Mouse (Mus musculus) liver, adult (tissue): Measurements from ENCODE around the gene Thbs1.

ENCODE experiments used
- GATA4 ChIP-seq: IDR thresholded peaks from 2 replicates; pipeline ENCODE4 v1.6.1; 2014; ENCODE audit warnings: mild to moderate bottlenecking, low read length; ENCODE audit not compliant: insufficient replicate concordance

Thbs1 gene

GRCm38 (mm10) chr2:118111488-118112131, at the start of gene Thbs1:
Thbs1 (plus strand) TSS chr2:118111876.
- TF ChIP-seq GATA4, result no peak

GRCm38 (mm10) chr2:118064121-118064764, 47.4 kb upstream of the Thbs1 start:
- TF ChIP-seq GATA4, result no peak

DNA sequence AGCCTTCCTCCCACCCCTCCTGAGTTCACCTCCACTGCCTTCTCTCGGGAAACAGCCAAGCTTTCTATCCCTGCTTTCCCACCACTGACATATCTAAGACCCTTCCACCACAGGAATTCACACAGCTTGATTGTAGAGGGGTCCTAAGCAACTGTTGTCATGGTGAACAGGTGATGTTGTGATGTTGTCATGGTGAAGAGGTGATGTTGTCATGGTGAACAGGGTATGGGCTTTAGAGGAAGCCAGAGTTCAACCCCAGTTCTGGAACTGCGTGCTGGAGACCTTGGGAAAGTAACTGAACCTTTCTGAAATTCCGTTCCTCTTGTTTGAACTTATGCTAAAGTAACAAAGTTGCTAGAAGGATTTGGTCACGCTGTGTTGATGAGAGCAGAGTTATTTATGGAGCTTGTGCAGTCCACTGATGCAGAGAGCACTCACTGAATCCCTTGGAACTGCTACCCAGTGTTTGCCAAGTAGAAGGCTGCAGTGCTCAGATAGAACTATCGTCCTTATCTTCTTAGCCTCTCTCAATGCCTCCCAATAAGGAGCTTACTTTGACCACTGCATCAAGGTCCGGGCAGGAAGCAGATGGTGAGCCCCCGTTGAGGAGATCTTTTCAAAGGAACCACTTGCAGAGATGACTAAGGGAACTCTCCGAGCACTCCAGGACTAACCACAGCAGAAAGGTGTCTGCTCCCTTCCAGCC, 45.5 kb upstream of the Thbs1 start:
- TF ChIP-seq GATA4, result no peak

- no peak for TF ChIP-seq GATA4
These were observed 41.7 kb upstream of the Thbs1 start for GRCm38 (mm10) chr2:118069975-118070374.

GRCm38 (mm10) chr2:118072811-118073372, 38.8 kb upstream of the Thbs1 start:
- TF ChIP-seq GATA4, result no peak

DNA sequence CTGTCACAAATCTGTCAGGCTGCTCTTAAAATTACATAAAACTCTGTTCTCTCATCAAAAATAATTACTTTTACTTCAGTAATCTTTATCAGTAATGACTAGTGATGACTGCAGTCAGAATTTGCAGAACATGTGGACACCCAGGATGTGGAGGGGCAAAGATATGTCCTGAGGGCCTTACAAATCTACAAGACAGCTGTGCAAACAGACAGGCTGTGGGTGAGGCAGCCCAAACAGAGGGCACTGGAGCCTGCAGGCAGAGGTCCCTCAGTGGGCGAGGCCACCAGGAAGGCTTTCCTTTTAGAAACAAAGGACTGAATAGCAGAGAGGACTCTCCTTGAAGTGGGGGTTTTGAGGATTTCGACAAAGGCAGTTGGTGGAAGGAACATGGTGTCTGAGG, 37.6 kb upstream of the Thbs1 start:
- no peak for TF ChIP-seq GATA4

DNA sequence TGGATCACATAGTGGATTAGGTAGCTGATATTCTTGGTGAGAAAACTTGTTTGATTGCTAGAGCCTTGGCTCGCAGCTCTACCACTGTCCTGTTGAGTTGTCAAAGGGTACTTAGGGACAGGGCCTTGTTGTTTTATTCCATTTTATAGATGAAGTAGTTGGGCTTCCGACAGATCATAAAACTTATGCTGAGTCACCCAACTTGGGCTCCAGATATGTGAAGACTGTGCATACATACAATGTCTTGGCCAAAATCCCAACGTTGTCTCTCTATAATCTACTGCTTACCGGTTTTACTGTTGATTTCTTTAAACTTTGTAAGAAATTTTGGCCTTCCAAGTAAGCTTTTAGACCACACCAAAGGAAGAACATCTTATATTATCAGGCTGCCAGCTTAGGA, 36.5 kb upstream of the Thbs1 start:
- TF ChIP-seq GATA4, result no peak

DNA sequence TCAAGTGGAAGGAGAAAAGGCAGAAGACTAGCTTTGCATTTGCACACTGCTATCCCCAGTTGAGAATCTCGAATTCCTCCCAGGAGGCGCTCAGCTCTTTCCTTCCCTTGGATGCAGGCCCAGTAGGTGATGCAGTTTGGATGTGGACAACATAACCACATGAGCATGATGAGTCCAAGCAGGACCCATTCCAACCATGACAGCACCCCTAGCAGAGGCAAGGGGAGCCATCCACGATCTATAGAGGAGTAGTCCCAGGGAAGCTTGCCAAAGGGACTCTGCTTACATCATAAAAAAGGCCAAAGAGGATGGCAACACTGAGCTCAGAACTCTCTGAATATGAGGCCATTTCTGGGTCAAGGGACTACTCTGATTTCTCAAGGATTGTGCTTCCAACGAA, 32.5 kb upstream of the Thbs1 start:
- TF ChIP-seq GATA4, result no peak

DNA sequence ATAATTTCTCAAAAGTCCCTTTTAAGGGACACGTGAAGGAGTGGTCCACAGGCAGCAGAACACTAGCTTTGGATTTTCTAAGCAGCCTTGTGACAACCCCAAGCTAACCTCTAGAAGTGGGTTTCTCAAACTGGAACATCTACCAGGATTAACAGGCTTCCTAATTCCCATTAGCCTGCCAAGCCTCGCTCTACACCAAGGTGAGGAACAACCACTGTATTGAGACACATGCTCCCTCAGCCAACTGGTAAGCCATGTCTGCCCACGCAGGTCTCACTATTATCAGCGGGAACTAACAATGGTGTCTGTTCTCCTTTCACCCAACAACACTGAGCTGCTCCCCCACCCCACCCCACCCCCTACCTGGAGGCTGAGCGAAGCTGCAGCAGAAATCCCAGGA, 30.1 kb upstream of the Thbs1 start:
- no peak for TF ChIP-seq GATA4

- TF ChIP-seq GATA4, result no peak
These were observed 28.0 kb upstream of the Thbs1 start for GRCm38 (mm10) chr2:118083652-118084051.

GRCm38 (mm10) chr2:118084693-118085092, 27.0 kb upstream of the Thbs1 start:
- no peak for TF ChIP-seq GATA4

- TF ChIP-seq GATA4, result no peak
These were observed 26.0 kb upstream of the Thbs1 start for GRCm38 (mm10) chr2:118085647-118086046.

DNA sequence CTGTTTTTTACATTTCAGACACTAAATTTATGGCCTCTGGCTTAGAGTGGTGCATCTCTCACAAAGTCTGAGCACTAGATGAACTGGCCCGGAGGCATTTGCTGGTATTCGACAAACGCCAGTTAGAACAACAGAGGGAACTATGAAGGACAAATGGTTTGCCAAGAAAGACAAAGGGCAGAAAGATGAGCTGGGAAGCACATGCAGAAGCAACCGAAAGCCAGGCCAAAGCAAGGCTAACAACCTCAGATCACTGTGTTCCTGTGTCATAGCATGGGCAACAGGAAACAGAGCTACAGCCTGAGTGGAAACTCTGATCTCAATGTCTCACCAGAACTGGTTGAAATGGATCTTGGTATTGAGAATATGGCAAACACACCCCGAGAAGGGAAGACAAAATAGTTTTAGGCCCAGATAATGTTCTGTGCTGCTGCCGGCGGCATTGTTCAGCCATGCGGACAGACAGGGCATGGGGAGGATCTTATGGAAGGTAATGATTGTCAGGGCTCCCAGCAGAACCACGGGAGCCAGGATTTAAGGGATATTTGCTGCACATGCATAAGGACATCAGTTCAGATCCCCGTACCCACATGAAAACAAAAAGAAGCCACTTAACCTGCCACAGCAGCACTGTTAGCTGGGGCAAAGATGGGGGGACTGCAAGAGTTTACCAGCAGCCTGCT, 24.5 kb upstream of the Thbs1 start:
- TF ChIP-seq GATA4, result no peak

DNA sequence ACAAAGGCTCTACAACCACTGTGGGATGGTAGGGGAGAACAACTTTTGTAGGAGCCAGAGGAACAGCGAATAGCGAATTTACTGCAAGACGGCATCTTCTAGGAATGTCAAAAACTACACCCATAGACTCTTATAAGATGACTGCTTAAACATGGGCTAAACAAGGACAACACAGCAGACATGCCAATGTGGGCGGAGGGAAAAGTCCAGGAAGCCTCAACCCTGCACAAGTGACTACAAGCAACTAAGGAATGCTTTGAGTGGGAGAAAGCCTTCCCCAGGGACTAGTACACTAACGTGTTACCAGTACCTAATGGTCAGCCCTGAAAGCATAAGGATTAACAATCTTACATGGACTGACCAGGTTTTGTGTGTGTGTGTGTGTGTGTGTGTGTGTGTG, 20.4 kb upstream of the Thbs1 start:
- no peak for TF ChIP-seq GATA4

- TF ChIP-seq GATA4, result no peak
These were observed 12.6 kb upstream of the Thbs1 start for GRCm38 (mm10) chr2:118099104-118099503.

- no peak for TF ChIP-seq GATA4
These were observed 9.5 kb upstream of the Thbs1 start for GRCm38 (mm10) chr2:118102169-118102568.
